Mouse (Mus musculus) MEL (cell line): Measurements from ENCODE around the gene Trp53tg5. TPM values are rescaled to one million over a fixed set of nuclear protein-coding genes. Genes with fewer than 3 reads are reported as not detected.

ENCODE experiments used
- DNase-seq: peaks from one replicate; pipeline ENCODE4 v3.0.0; 2011; ENCODE audit warnings: low read depth, low spot score
- H3K27ac ChIP-seq: 2 replicates; pipeline ENCODE4 v1.5.1; 2012; ENCODE audit warnings: low read depth, mild to moderate bottlenecking, control low read depth, low read length, moderate library complexity; ENCODE audit not compliant: control insufficient read depth
- H3K27me3 ChIP-seq, 2 experiments: fragments of 150-350 bp in 1 of 2; sonication (generic) in 1 of 2; 2 replicates each; pipeline ENCODE4 v1.6.1; 2012; ENCODE audit warnings: low read length in 2 of 2, mild to moderate bottlenecking in 2 of 2, improper control_type of control experiment in 1 of 2, moderate library complexity in 1 of 2; ENCODE audit not compliant: insufficient read depth in 2 of 2, control insufficient read depth in 1 of 2
- H3K36me3 ChIP-seq, 2 experiments: 2 replicates each; pipeline ENCODE4 v1.6.1; 2012 to 2014; ENCODE audit warnings: low read length in 2 of 2, improper control_type of control experiment in 1 of 2, inconsistent platforms in 1 of 2, mild to moderate bottlenecking in 1 of 2; ENCODE audit not compliant: insufficient read depth in 2 of 2, control insufficient read depth in 1 of 2
- H3K4me1 ChIP-seq, 2 experiments: fragments of 150-350 bp in 1 of 2; sonication (generic) in 1 of 2; 2 replicates each; pipeline ENCODE4 v1.6.1; 2012; ENCODE audit warnings: low read length in 2 of 2, improper control_type of control experiment in 1 of 2, mild to moderate bottlenecking in 1 of 2; ENCODE audit not compliant: insufficient read depth in 2 of 2, control insufficient read depth in 1 of 2
- H3K4me3 ChIP-seq, 2 experiments: fragments of 150-350 bp in 1 of 2; sonication (generic) in 1 of 2; 2 replicates each; pipeline ENCODE4 v1.5.1; 2012; ENCODE audit warnings: low read depth in 2 of 2, low read length in 2 of 2, mild to moderate bottlenecking in 2 of 2, moderate library complexity in 2 of 2, control low read depth in 1 of 2, improper control_type of control experiment in 1 of 2; ENCODE audit not compliant: control insufficient read depth in 1 of 2, insufficient read depth in 1 of 2
- H3K79me2 ChIP-seq: 2 replicates; pipeline ENCODE4 v1.6.1; 2012; ENCODE audit warnings: mild to moderate bottlenecking, low read length, moderate library complexity; ENCODE audit not compliant: control insufficient read depth, poor library complexity, insufficient read depth
- H3K9ac ChIP-seq: 2 replicates; pipeline ENCODE4 v1.6.1; 2012; ENCODE audit warnings: low read depth, mild to moderate bottlenecking, control low read depth, low read length, moderate library complexity; ENCODE audit not compliant: control insufficient read depth, poor library complexity, severe bottlenecking
- H3K9me3 ChIP-seq: fragments of 150-350 bp; sonication (generic); replicated peaks from 2 replicates; pipeline ENCODE4 v1.6.1; 2012; ENCODE audit warnings: mild to moderate bottlenecking, low read length, improper control_type of control experiment, moderate library complexity; ENCODE audit not compliant: insufficient read depth
- CHD1 ChIP-seq: IDR thresholded peaks from 2 replicates; pipeline ENCODE4 v1.6.1; 2012; ENCODE audit warnings: low read depth, mild to moderate bottlenecking, inconsistent platforms, low read length, improper control_type of control experiment
- GATA1 ChIP-seq: IDR thresholded peaks from 2 replicates; pipeline ENCODE4 v1.6.1; 2011; ENCODE audit warnings: low read depth, low read length, improper control_type of control experiment
- HCFC1 ChIP-seq: IDR thresholded peaks from 2 replicates; pipeline ENCODE4 v1.6.1; 2012; ENCODE audit warnings: low read depth, mild to moderate bottlenecking, inconsistent platforms, low read length, improper control_type of control experiment, moderate library complexity
- JUND ChIP-seq: IDR thresholded peaks from 2 replicates; pipeline ENCODE4 v1.6.1; 2011; ENCODE audit warnings: low read depth, mild to moderate bottlenecking, improper control_type of control experiment, low read length
- MAFK ChIP-seq: IDR thresholded peaks from 2 replicates; pipeline ENCODE4 v1.6.1; 2011; ENCODE audit warnings: low read depth, mild to moderate bottlenecking, low read length, improper control_type of control experiment, borderline replicate concordance
- MAX ChIP-seq: IDR thresholded peaks from 2 replicates; pipeline ENCODE4 v1.6.1; 2011; ENCODE audit warnings: low read length, improper control_type of control experiment
- MAZ ChIP-seq: IDR thresholded peaks from 2 replicates; pipeline ENCODE4 v1.6.1; 2012; ENCODE audit warnings: low read depth, mild to moderate bottlenecking, inconsistent platforms, low read length, improper control_type of control experiment
- MYB ChIP-seq: IDR thresholded peaks from 2 replicates; pipeline ENCODE4 v1.6.1; 2011; ENCODE audit warnings: mild to moderate bottlenecking, low read depth, low read length, improper control_type of control experiment
- NELFE ChIP-seq: IDR thresholded peaks from 2 replicates; pipeline ENCODE4 v1.6.1; 2011; ENCODE audit warnings: low read depth, low read length, improper control_type of control experiment
- POLR2AphosphoS2 ChIP-seq: IDR thresholded peaks from 2 replicates; pipeline ENCODE4 v1.6.1; 2011; ENCODE audit warnings: low read length, improper control_type of control experiment
- RAD21 ChIP-seq: IDR thresholded peaks from 2 replicates; pipeline ENCODE4 v1.6.1; 2011; ENCODE audit warnings: mild to moderate bottlenecking, low read depth, low read length, improper control_type of control experiment
- RCOR1 ChIP-seq: IDR thresholded peaks from 2 replicates; pipeline ENCODE4 v1.6.1; 2012; ENCODE audit warnings: low read depth, mild to moderate bottlenecking, inconsistent platforms, low read length, improper control_type of control experiment
- TAL1 ChIP-seq: IDR thresholded peaks from 2 replicates; pipeline ENCODE4 v1.6.1; 2012; ENCODE audit warnings: mild to moderate bottlenecking, inconsistent platforms, low read length, moderate library complexity, mixed read lengths
- TBP ChIP-seq: IDR thresholded peaks from 2 replicates; pipeline ENCODE4 v1.8.0; 2011; ENCODE audit warnings: low read depth, low read length, improper control_type of control experiment
- USF1 ChIP-seq: IDR thresholded peaks from 2 replicates; pipeline ENCODE4 v1.6.1; 2014; ENCODE audit warnings: low read depth, mild to moderate bottlenecking, inconsistent platforms, low read length, improper control_type of control experiment, moderate library complexity
- ZKSCAN1 ChIP-seq: IDR thresholded peaks from 2 replicates; pipeline ENCODE4 v1.6.1; 2012; ENCODE audit warnings: low read depth, mild to moderate bottlenecking, inconsistent platforms, low read length, improper control_type of control experiment, moderate library complexity
- ZMIZ1 ChIP-seq: IDR thresholded peaks from 2 replicates; pipeline ENCODE4 v1.6.1; 2012; ENCODE audit warnings: low read depth, mild to moderate bottlenecking, inconsistent platforms, low read length, improper control_type of control experiment, moderate library complexity
- ZNF384 ChIP-seq: IDR thresholded peaks from 2 replicates; pipeline ENCODE4 v1.6.1; 2012; ENCODE audit warnings: low read depth, mild to moderate bottlenecking, inconsistent platforms, low read length, improper control_type of control experiment
- polyA plus RNA-seq, 2 experiments: library from polyadenylated mRNA; stranded (reverse) in 1 of 2; unstranded in 1 of 2; fragments of >175 nt in 1 of 2; fragments of >200 nt in 1 of 2; gene quantifications; 2 replicates each; pipeline versions ENCODE4 v1.2.1 to v1.2.4; 2012; ENCODE audit warnings: low replicate concordance in 2 of 2, low read depth in 1 of 2; ENCODE audit not compliant: insufficient read length in 2 of 2, insufficient read depth in 1 of 2, missing spikeins in 1 of 2
- total RNA-seq: library from RNA; depleted of rRNA; stranded (reverse); fragments of 300-350 nt; gene quantifications from 2 replicates; pipeline ENCODE4 v1.2.3, GENCODE M21; 2012

Trp53tg5 gene
- total and polyA plus RNA-seq, 3 experiments, result 0.13 TPM; not detected in 2

DNA sequence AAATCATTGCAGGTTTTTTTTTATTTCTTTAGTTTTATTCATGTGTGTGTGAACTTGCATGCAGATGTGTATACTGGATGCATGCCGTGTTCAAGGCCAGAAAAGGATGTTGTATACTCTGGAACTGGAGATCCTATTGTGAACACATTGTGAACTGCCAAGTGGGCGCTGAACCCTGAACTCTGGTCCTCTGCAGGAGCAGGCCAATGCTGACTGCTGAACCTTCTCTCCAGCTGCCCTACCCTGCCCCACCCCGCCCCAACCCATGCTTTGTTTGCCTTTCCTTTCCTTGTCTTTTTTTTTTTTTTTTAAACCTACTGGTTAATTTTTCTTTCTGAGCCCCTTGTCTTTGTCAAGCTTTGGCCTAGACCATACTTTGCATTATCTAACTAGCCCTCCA is 41.4 kb upstream of the Trp53tg5 start:
- no peak overlapping the region for H3K4me3 ChIP-seq
- H3K9ac ChIP-seq, result no peak overlapping the region
- no peaks in the 10 kb centered on the region for H3K9me3 ChIP-seq
- no peak for DNase-seq
- no peaks in the 10 kb centered on the region for H3K79me2 ChIP-seq
- peaks cover 0 to 2% of the 10 kb centered on the region in 2 experiments; a peak in 1 of 4 replicates for H3K36me3 ChIP-seq
- no peaks in the 10 kb centered on the region for H3K27me3 ChIP-seq
- peaks cover 0 to 5% of the 10 kb centered on the region in 2 experiments; a peak in 2 of 4 replicates for H3K4me1 ChIP-seq
- TF ChIP-seq MAX (no peak), GATA1 (no peak), ZKSCAN1 (no peak), ZNF384 (no peak), MAZ (no peak), TBP (no peak), CHD1 (no peak), RAD21 (no peak), MYB (no peak), TAL1 (no peak), MAFK (no peak), JUND (no peak), HCFC1 (no peak), POLR2AphosphoS2 (no peak), RCOR1 (no peak), USF1 (no peak), NELFE (no peak), ZMIZ1 (no peak)
- no peak overlapping the region for H3K27ac ChIP-seq

DNA sequence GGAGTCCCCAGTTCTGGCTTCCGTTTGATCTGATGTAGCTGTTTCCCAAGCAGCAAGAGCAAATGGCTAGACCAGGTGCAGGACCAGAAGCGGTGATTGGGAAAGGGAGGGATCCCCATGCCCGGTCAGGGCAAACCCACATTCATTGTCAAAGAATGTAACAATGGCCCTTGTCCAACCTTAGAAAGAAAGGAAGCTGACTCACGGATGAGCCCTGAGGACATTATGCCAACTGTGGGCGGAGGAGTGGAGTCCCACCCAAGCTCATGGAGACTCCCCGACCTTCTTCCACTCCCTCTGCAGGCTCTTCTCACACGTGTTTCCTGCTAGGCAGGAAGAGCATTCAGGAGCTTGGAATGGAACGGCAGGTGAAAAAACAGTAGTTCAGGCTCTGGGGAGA is 39.9 kb upstream of the Trp53tg5 start:
- Histone ChIP-seq H3K4me3 (no peak overlapping the region), H3K79me2 (no peaks in the 10 kb centered on the region), H3K4me1 (peaks cover 0 to 5% of the 10 kb centered on the region in 2 experiments; a peak in 2 of 4 replicates), H3K9ac (no peak overlapping the region), H3K27ac (no peak overlapping the region; the same call in 1 of the 2 replicates), H3K9me3 (no peaks in the 10 kb centered on the region), H3K27me3 (no peaks in the 10 kb centered on the region), H3K36me3 (peaks cover 0 to 2% of the 10 kb centered on the region in 2 experiments; a peak in 1 of 4 replicates)
- no peak for DNase-seq
- TF ChIP-seq USF1, result no peak
- no peak for TF ChIP-seq MAX
- no peak for TF ChIP-seq RCOR1
- TF ChIP-seq MAZ, result no peak
- TF ChIP-seq HCFC1, result no peak
- no peak for TF ChIP-seq GATA1
